Mouse (Mus musculus): Measurements from ENCODE around the gene Magt1. TPM values are rescaled to one million over a fixed set of nuclear protein-coding genes. Genes with fewer than 3 reads are reported as not detected.

Magt1 gene
- 43.8 and 44.7 TPM in 2 replicates for polyA plus RNA-seq (2012; ENCODE audit: insufficient read depth, insufficient read length, missing spikeins)

DNA sequence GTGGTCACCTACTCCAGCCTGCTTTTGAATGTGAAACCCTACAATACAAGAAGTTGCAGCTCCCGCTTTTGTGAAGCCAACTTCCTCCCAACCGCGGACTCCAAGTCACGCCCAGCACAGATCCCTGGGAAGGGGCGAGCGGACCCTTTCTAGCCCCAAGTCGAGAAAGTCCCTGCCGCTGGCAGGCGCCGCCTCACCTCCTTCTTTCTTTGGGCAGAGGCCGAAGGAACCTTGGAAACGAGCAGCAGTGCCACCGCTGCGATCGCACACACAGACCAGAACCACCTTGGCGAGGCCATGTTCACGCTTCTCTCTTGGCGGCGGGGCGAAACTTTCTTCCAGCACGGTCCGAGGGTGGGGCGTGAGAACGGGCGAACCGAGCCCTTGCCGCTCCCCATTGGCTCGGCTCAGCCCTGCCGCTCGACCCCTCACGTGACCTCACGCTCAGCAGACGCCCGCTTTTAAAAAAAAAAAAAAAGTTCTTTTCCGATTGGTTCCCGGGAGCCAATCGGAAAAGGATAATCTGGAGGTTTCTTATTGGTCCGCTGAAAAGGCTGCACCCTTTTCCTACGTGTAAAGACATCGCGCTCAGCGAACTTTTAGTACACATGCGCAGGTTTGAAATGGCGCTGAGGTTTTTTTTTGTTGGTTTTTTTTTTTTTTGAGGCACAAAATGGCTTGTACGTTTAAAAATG, at the start of gene Magt1:
Magt1 (minus strand) TSS at position 442 of the 695 bp plus-strand sequence.
- Histone ChIP-seq H3K4me3 (ENCODE audit: insufficient read depth, low read length) (peak within 1 kb of the TSS; percentile 95), H3K27ac (ENCODE audit: insufficient read depth, low read depth, low read length) (peak within 1 kb of the TSS; percentile 90), H3K4me1 (ENCODE audit: control insufficient read depth, insufficient read depth, low read length) (peaks cover 8% of the 10 kb centered on the region)
- TF ChIP-seq CTCF (IDR thresholded peaks at IDR 0.05; ENCODE audit: low read depth, low read length) (no peak), POLR2A (IDR thresholded peaks at IDR 0.05; ENCODE audit: borderline replicate concordance, low read depth, low read length) (no peak)

DNA sequence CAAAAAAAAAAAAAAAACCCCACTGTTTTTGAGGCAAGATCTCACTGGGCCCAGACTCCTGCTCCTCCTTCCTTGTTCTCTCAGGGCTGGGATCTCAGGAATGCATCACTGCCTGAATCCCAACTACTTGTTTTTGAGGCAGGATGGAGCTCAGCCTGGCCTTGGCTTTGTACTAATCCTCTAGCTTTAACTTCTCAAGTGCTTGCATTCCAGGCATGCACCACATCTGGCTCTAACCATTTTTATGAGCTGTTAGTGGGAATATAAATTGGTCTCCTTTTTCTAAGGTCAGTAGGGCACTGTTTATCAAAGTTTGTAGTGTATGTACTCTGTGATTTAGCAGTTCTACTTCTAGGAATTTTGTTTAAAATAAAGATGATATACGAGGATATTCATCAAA, 36.5 kb upstream of the Magt1 start:
- TF ChIP-seq POLR2A (IDR thresholded peaks at IDR 0.05; ENCODE audit: borderline replicate concordance, low read depth, low read length) (no peak), CTCF (IDR thresholded peaks at IDR 0.05; ENCODE audit: low read depth, low read length) (no peak)
- Histone ChIP-seq H3K4me3 (ENCODE audit: insufficient read depth, low read length) (no peak overlapping the region), H3K4me1 (ENCODE audit: control insufficient read depth, insufficient read depth, low read length) (peaks cover 31% of the 10 kb centered on the region), H3K27ac (ENCODE audit: insufficient read depth, low read depth, low read length) (peak overlapping the region; percentile 37; the same call in 1 of the 2 replicates)

DNA sequence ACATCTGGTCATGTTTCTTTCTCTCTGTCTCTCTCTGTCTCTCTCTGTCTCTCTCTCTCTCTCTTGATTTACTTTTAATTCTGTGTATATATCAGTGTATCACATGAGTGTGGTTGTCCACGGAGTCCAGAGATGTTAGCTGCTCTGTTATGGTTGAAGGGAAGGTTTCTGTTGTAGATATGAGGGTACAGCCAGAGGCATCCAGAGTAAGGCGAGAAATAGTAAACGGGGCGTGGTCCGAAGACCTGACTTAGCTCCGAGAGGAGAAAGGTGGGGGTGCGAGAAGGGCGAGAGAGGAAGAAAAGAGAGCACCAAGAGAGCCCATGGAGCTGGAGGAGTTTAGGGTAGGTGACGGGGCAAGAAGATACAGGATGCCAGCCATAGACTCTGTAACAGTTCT, 34.2 kb upstream of the Magt1 start:
- TF ChIP-seq CTCF (IDR thresholded peaks at IDR 0.05; ENCODE audit: low read depth, low read length): no peak
- no peak for TF ChIP-seq POLR2A (IDR thresholded peaks at IDR 0.05; ENCODE audit: borderline replicate concordance, low read depth, low read length)
- Histone ChIP-seq H3K4me1 (ENCODE audit: control insufficient read depth, insufficient read depth, low read length) (peaks cover 27% of the 10 kb centered on the region), H3K4me3 (ENCODE audit: insufficient read depth, low read length) (no peak overlapping the region), H3K27ac (ENCODE audit: insufficient read depth, low read depth, low read length) (peak overlapping the region; percentile 23; the same call in 1 of the 2 replicates)

DNA sequence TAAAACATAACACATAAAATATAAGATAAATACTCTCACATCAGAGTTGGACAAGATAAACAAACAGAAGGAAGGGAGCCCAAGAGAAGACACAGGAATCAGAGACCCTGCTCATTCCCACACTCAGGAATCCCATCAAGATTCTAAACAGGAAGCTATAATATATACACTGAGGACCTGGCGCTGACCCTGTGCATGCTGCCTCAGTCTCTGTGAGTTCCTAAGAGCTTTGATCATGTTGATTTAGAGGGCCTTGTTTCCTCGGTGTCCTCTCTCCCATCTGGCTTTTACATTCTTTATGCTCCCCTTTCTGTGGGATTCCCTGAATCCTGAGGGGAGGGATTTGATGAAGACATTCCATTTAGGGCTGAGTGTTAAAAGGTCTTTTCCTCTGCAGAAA, 33.7 kb upstream of the Magt1 start:
- H3K4me3 ChIP-seq (ENCODE audit: insufficient read depth, low read length): no peak overlapping the region
- peak overlapping the region; percentile 23; the same call in 1 of the 2 replicates for H3K27ac ChIP-seq (ENCODE audit: insufficient read depth, low read depth, low read length)
- TF ChIP-seq CTCF (IDR thresholded peaks at IDR 0.05; ENCODE audit: low read depth, low read length) (no peak), POLR2A (IDR thresholded peaks at IDR 0.05; ENCODE audit: borderline replicate concordance, low read depth, low read length) (no peak)
- H3K4me1 ChIP-seq (ENCODE audit: control insufficient read depth, insufficient read depth, low read length): peaks cover 29% of the 10 kb centered on the region

DNA sequence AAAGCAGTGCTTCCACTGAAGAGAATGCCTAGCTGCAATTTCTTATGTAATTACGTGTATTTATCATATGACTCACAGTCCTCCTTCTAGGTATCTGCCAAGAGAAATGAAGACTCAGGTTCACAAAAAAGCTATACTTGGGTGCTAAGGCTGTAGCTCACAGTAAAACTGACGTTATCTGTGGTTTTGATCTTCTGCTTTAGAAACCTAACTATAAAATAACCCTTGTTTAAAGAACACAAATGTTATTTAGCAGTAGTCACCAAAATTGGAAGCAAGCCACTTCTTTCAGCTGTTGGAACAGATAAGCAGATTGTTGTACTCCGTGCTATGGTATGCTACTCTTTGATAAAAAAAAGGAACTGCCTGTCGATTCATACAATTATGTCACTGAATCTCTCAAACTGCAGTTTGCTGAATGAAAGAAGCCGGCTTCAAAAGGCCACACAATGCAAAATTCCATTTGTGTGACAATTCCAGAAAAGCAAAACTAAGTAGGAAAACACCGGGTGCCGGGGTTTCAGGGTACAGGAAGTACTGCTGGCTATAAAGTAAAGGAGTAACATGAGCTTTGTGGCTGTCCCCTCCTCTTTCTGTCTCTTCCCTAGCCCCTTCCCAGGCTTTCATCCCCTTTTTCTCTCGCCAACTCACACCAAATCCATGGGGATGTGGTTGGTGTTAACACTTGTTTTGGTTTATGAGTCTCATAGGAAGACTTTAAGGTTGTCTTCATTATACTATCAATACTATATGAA, 32.3 kb upstream of the Magt1 start:
- H3K27ac ChIP-seq (ENCODE audit: insufficient read depth, low read depth, low read length): peak overlapping the region; percentile 8; the same call in 1 of the 2 replicates
- H3K4me3 ChIP-seq (ENCODE audit: insufficient read depth, low read length): no peak overlapping the region
- peaks cover 32% of the 10 kb centered on the region for H3K4me1 ChIP-seq (ENCODE audit: control insufficient read depth, insufficient read depth, low read length)
- TF ChIP-seq POLR2A (IDR thresholded peaks at IDR 0.05; ENCODE audit: borderline replicate concordance, low read depth, low read length): no peak

DNA sequence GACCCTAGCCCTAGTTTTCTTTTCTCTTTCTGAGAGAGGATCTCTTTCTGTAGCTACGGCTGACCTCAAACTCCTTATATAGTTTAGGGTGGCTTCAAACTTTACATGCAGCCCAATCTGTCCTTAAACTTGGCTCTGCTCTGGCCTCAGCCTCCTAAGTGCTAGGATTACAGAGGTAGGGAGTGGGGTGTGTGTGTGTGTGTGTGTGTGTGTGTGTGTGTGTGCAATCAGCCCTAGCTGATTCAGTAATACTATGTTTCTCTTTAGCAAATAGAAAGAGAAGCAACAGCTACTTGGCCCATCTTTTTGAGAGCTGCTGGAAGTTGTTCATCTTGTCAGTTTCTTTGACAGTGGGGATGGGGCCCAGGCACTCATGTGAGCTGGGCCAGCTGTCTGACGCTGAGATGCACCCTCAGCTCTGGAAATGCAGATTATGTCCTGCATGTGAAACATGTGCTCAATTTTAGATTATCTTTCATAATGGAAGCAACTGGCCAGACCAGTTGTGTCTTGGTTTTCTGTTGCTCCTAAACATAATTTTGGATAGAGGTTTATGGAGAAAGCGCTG, 25.6 kb upstream of the Magt1 start:
- no peak overlapping the region for H3K27ac ChIP-seq (ENCODE audit: insufficient read depth, low read depth, low read length)
- peaks cover 39% of the 10 kb centered on the region for H3K4me1 ChIP-seq (ENCODE audit: control insufficient read depth, insufficient read depth, low read length)
- TF ChIP-seq CTCF (IDR thresholded peaks at IDR 0.05; ENCODE audit: low read depth, low read length) (no peak), POLR2A (IDR thresholded peaks at IDR 0.05; ENCODE audit: borderline replicate concordance, low read depth, low read length) (no peak)
- H3K4me3 ChIP-seq (ENCODE audit: insufficient read depth, low read length): no peak overlapping the region

DNA sequence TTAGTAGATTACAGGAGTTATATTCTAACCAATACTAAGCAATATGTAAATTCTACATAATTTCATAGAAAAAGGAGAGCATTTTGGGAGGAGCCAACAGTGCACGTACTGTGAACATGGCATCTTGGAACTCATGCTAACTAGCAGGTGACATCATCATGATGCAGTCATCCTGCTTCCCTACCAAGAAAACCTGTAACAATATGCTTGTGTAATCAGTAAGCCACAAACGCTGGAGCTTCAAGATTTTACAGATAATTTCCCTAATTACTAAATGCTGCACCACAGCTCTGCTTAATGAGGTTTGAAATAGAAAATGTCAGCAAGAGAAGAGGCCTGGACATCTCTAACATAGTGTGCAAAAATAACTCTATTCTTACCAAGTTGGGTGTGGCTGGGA, 24.0 kb upstream of the Magt1 start:
- H3K4me3 ChIP-seq (ENCODE audit: insufficient read depth, low read length): no peak overlapping the region
- no peak overlapping the region for H3K27ac ChIP-seq (ENCODE audit: insufficient read depth, low read depth, low read length)
- peaks cover 38% of the 10 kb centered on the region for H3K4me1 ChIP-seq (ENCODE audit: control insufficient read depth, insufficient read depth, low read length)
- TF ChIP-seq CTCF (IDR thresholded peaks at IDR 0.05; ENCODE audit: low read depth, low read length) (no peak), POLR2A (IDR thresholded peaks at IDR 0.05; ENCODE audit: borderline replicate concordance, low read depth, low read length) (no peak)

DNA sequence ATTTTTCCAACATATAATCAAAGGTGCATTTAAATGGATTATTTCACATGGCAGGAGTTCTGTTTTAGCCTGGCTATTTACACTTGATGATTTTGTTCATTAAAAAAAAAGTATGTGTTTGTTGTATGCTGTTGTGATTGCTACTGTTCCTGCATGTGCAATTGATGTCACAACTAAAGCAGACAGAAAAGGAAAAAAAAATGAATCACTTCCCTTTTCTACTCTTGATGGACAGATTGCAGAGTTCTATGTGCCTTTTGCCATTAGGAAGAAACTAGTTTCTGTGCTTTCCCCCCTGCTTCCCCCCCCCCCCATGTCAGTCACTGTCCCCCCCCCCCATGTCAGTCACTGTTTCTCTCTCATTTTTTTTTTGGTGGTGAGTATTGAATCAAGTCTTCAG, 19.4 kb upstream of the Magt1 start:
- TF ChIP-seq CTCF (IDR thresholded peaks at IDR 0.05; ENCODE audit: low read depth, low read length) (no peak), POLR2A (IDR thresholded peaks at IDR 0.05; ENCODE audit: borderline replicate concordance, low read depth, low read length) (no peak)
- no peak overlapping the region for H3K4me3 ChIP-seq (ENCODE audit: insufficient read depth, low read length)
- peaks cover 22% of the 10 kb centered on the region for H3K4me1 ChIP-seq (ENCODE audit: control insufficient read depth, insufficient read depth, low read length)
- peak overlapping the region; percentile 27; the same call in 1 of the 2 replicates for H3K27ac ChIP-seq (ENCODE audit: insufficient read depth, low read depth, low read length)

DNA sequence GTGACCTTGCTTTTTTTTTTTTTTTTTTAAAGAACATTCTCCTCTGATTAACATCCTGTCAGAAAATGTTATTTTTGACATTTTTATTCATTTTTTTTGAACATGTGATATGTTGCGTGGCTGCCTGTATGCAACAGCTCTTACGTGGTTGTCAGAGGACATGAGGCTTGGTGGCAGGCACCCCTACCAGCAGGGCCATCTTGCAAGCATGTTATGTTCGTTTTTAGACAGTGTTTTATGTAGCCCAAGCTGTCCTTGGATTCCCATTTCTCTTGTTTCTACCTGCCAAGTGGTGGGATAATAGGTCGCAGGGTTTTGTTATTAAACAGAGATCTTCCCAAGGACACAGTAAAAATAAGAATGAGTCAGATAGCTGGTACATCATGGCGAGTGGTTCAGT, 18.5 kb upstream of the Magt1 start:
- Histone ChIP-seq H3K4me3 (ENCODE audit: insufficient read depth, low read length) (peak overlapping the region; percentile 44), H3K27ac (ENCODE audit: insufficient read depth, low read depth, low read length) (peak overlapping the region; percentile 90), H3K4me1 (ENCODE audit: control insufficient read depth, insufficient read depth, low read length) (peaks cover 24% of the 10 kb centered on the region)
- no peak for TF ChIP-seq POLR2A (IDR thresholded peaks at IDR 0.05; ENCODE audit: borderline replicate concordance, low read depth, low read length)
- TF ChIP-seq CTCF (IDR thresholded peaks at IDR 0.05; ENCODE audit: low read depth, low read length): no peak

DNA sequence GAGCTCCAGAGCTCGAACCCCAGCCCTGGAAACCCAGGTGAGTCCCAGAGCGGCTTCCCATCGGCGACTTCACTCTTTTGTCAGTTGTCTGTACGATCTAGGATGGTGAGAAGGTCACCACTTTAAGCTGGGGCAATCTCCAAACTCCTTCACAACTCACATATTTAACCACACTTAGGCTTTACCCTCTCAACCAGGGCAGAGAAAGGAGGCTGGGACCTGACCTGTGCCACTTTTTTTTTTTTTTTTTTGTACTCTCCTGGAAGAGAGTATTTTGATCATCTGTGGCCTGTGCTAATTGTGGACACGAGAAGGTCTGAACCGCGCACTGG, 15.6 kb upstream of the Magt1 start:
- peak overlapping the region; percentile 73 for H3K4me3 ChIP-seq (ENCODE audit: insufficient read depth, low read length)
- peak overlapping the region; percentile 73 for H3K27ac ChIP-seq (ENCODE audit: insufficient read depth, low read depth, low read length)

More for the DNA sequence above, 15.6 kb upstream of the Magt1 start:
- H3K4me1 ChIP-seq (ENCODE audit: control insufficient read depth, insufficient read depth, low read length): peaks cover 10% of the 10 kb centered on the region
- TF ChIP-seq POLR2A (IDR thresholded peaks at IDR 0.05; ENCODE audit: borderline replicate concordance, low read depth, low read length): no peak
- no peak for TF ChIP-seq CTCF (IDR thresholded peaks at IDR 0.05; ENCODE audit: low read depth, low read length)

Data from bone marrow macrophage, adult 2 months (primary cell).